Mouse (Mus musculus): ENCODE data around the gene Galr2. TPM values are rescaled to one million over a fixed set of nuclear protein-coding genes. Genes with fewer than 3 reads are reported as not detected.

The Galr2 gene
- polyA plus RNA-seq, 1 experiment = 9.5 TPM

GRCm38 (mm10) chr11:116255982-116256675 is 24.6 kb upstream of the Galr2 start:
- H3K27me3 ChIP-seq (ENCODE audit: control insufficient read depth, insufficient read depth, low read length) = no peaks in the 10 kb centered on the region
- H3K36me3 ChIP-seq (ENCODE audit: control insufficient read depth, insufficient read depth, low read length) = peaks cover 83% of the 10 kb centered on the region
- H3K27ac ChIP-seq (ENCODE audit: insufficient read depth, low read depth, low read length) = no peak overlapping the region
- TF ChIP-seq POLR2A (IDR thresholded peaks at IDR 0.05; ENCODE audit: low read depth, low read length) = no peak
- no peak for TF ChIP-seq CTCF (IDR thresholded peaks at IDR 0.05; ENCODE audit: extremely low read depth, insufficient read length, insufficient replicate concordance, low read depth, low read length)
- WGBS = 73% methylated on average over 9 of the region's 9 CpGs
- no peaks in the 10 kb centered on the region for H3K4me1 ChIP-seq (ENCODE audit: control insufficient read depth, insufficient read depth, insufficient read length, low read length)
- no peak overlapping the region for H3K4me3 ChIP-seq (ENCODE audit: low read depth, low read length)

DNA sequence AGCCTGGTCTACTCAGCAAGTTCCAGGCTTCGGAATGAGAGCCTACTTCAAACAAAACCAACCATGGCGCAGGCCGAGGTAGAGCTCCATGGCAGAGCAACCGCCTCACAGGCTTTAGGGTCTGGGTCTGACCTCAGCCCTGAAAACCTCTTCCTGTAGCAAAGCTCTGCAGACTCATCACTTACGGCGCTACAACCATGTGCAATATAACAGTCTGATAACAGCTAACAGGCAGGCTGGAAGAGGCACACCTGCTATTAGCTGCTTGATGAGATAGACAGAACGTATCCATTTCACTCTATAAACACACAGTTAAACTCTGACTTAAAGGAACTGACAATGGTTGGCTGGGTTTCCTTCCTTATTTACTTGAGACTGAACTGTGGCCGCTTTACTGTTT is 21.3 kb upstream of the Galr2 start:
- Histone ChIP-seq H3K4me3 (ENCODE audit: low read depth, low read length) (no peak overlapping the region), H3K27ac (ENCODE audit: insufficient read depth, low read depth, low read length) (no peak overlapping the region), H3K36me3 (ENCODE audit: control insufficient read depth, insufficient read depth, low read length) (peaks cover 82% of the 10 kb centered on the region), H3K27me3 (ENCODE audit: control insufficient read depth, insufficient read depth, low read length) (no peaks in the 10 kb centered on the region), H3K4me1 (ENCODE audit: control insufficient read depth, insufficient read depth, insufficient read length, low read length) (no peaks in the 10 kb centered on the region)
- TF ChIP-seq POLR2A (IDR thresholded peaks at IDR 0.05; ENCODE audit: low read depth, low read length) = no peak
- TF ChIP-seq CTCF (IDR thresholded peaks at IDR 0.05; ENCODE audit: extremely low read depth, insufficient read length, insufficient replicate concordance, low read depth, low read length) = no peak
- 71% methylated on average over 8 of the region's 8 CpGs for WGBS

GRCm38 (mm10) chr11:116260259-116260658 is 20.5 kb upstream of the Galr2 start:
- Histone ChIP-seq H3K4me3 (ENCODE audit: low read depth, low read length) (no peak overlapping the region), H3K36me3 (ENCODE audit: control insufficient read depth, insufficient read depth, low read length) (peaks cover 77% of the 10 kb centered on the region), H3K27me3 (ENCODE audit: control insufficient read depth, insufficient read depth, low read length) (no peaks in the 10 kb centered on the region), H3K4me1 (ENCODE audit: control insufficient read depth, insufficient read depth, insufficient read length, low read length) (no peaks in the 10 kb centered on the region), H3K27ac (ENCODE audit: insufficient read depth, low read depth, low read length) (no peak overlapping the region)
- 69% methylated on average over 7 of the region's 7 CpGs for WGBS
- TF ChIP-seq CTCF (IDR thresholded peaks at IDR 0.05; ENCODE audit: extremely low read depth, insufficient read length, insufficient replicate concordance, low read depth, low read length) = no peak

DNA sequence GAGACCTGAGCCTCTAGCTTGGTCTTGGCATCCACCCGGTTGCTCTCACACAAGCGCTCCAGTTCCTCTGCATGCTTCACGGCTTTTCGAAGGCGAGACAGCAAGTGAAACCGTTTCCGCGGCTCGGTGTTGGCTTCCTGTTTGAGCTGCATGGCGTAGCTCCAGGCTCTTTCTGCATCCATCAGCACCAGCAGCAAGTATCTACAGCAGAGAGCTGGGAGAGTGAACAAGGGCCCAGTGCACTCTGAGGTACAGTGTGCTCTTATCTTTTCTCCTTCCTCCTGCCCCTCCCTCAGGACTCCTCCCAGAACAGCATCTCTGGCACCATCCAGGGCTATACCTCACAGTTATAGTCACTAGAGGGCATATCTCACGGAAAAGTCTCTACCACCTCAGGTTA is 15.4 kb upstream of the Galr2 start:
- WGBS = 75% methylated on average over 11 of the region's 11 CpGs

DNA sequence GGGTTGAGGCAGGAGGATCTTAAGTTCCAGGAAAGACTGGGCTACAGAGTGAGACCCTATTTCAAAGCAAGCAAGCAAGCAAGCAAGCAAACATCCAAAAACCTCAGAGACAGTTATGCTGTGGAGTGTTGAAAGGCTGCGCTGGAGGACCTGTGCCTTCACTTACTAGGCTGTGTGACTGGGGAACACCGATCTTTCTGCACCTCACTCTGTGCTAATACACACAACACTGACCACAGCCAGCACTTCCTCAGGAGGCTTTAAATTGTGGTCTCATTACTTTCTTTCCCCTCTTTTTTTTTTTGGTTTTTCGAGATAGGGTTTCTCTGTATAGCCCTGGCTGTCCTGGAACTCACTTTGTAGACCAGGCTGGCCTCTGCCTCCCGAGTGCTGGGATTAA is 14.9 kb upstream of the Galr2 start:
- Histone ChIP-seq H3K4me3 (ENCODE audit: low read depth, low read length) (no peak overlapping the region), H3K36me3 (ENCODE audit: control insufficient read depth, insufficient read depth, low read length) (peaks cover 63% of the 10 kb centered on the region), H3K27ac (ENCODE audit: insufficient read depth, low read depth, low read length) (no peak overlapping the region), H3K27me3 (ENCODE audit: control insufficient read depth, insufficient read depth, low read length) (no peaks in the 10 kb centered on the region), H3K4me1 (ENCODE audit: control insufficient read depth, insufficient read depth, insufficient read length, low read length) (peaks cover 8% of the 10 kb centered on the region)
- TF ChIP-seq CTCF (IDR thresholded peaks at IDR 0.05; ENCODE audit: extremely low read depth, insufficient read length, insufficient replicate concordance, low read depth, low read length) (no peak), POLR2A (IDR thresholded peaks at IDR 0.05; ENCODE audit: low read depth, low read length) (no peak)
- 88% methylated on average over 4 of the region's 4 CpGs for WGBS

More for the DNA sequence above, 15.4 kb upstream of the Galr2 start:
- Histone ChIP-seq H3K36me3 (ENCODE audit: control insufficient read depth, insufficient read depth, low read length) (peaks cover 66% of the 10 kb centered on the region), H3K4me3 (ENCODE audit: low read depth, low read length) (no peak overlapping the region), H3K4me1 (ENCODE audit: control insufficient read depth, insufficient read depth, insufficient read length, low read length) (peaks cover 8% of the 10 kb centered on the region), H3K27ac (ENCODE audit: insufficient read depth, low read depth, low read length) (no peak overlapping the region), H3K27me3 (ENCODE audit: control insufficient read depth, insufficient read depth, low read length) (no peaks in the 10 kb centered on the region)
- no peak for TF ChIP-seq CTCF (IDR thresholded peaks at IDR 0.05; ENCODE audit: extremely low read depth, insufficient read length, insufficient replicate concordance, low read depth, low read length)
- no peak for TF ChIP-seq POLR2A (IDR thresholded peaks at IDR 0.05; ENCODE audit: low read depth, low read length)

GRCm38 (mm10) chr11:116267637-116268036 is 13.1 kb upstream of the Galr2 start:
- Histone ChIP-seq H3K27ac (ENCODE audit: insufficient read depth, low read depth, low read length) (no peak overlapping the region), H3K36me3 (ENCODE audit: control insufficient read depth, insufficient read depth, low read length) (peaks cover 51% of the 10 kb centered on the region), H3K4me1 (ENCODE audit: control insufficient read depth, insufficient read depth, insufficient read length, low read length) (peaks cover 8% of the 10 kb centered on the region), H3K27me3 (ENCODE audit: control insufficient read depth, insufficient read depth, low read length) (no peaks in the 10 kb centered on the region), H3K4me3 (ENCODE audit: low read depth, low read length) (no peak overlapping the region)
- WGBS = 85% methylated on average over 8 of the region's 8 CpGs
- peak; percentile 33; the same call in 1 of the 2 replicates for TF ChIP-seq CTCF (IDR thresholded peaks at IDR 0.05; ENCODE audit: extremely low read depth, insufficient read length, insufficient replicate concordance, low read depth, low read length)
- TF ChIP-seq POLR2A (IDR thresholded peaks at IDR 0.05; ENCODE audit: low read depth, low read length) = no peak

DNA sequence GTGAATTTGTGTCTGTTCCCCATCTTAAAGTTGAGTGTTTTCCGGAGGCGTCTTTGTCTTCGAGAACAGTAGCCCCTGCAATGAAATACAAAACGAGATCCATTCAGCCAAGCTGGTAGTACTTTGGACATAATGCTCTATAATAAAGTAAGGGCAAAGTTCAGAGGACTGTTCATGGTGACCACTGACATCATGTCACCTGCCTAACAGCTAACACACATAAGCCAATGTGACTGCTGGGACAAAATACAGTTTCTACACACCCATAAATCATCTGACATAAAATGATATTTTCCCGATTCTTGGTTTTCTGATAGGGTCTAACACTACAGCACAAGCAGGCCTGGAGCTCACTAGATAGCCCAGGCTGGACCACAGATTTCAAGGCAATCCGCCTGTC is 12.4 kb upstream of the Galr2 start:
- no peak overlapping the region for H3K4me3 ChIP-seq (ENCODE audit: low read depth, low read length)
- 66% methylated on average over 6 of the region's 6 CpGs for WGBS
- peak overlapping the region; percentile 49; the same call in 1 of the 2 replicates for H3K27ac ChIP-seq (ENCODE audit: insufficient read depth, low read depth, low read length)
- peaks cover 10% of the 10 kb centered on the region for H3K4me1 ChIP-seq (ENCODE audit: control insufficient read depth, insufficient read depth, insufficient read length, low read length)
- peaks cover 45% of the 10 kb centered on the region for H3K36me3 ChIP-seq (ENCODE audit: control insufficient read depth, insufficient read depth, low read length)
- H3K27me3 ChIP-seq (ENCODE audit: control insufficient read depth, insufficient read depth, low read length) = no peaks in the 10 kb centered on the region
- no peak for TF ChIP-seq POLR2A (IDR thresholded peaks at IDR 0.05; ENCODE audit: low read depth, low read length)
- TF ChIP-seq CTCF (IDR thresholded peaks at IDR 0.05; ENCODE audit: extremely low read depth, insufficient read length, insufficient replicate concordance, low read depth, low read length) = no peak

All from small intestine, adult 2 months (tissue).